ENCODE assay signal across 10 mouse cellular contexts in the genomic region with DNA sequence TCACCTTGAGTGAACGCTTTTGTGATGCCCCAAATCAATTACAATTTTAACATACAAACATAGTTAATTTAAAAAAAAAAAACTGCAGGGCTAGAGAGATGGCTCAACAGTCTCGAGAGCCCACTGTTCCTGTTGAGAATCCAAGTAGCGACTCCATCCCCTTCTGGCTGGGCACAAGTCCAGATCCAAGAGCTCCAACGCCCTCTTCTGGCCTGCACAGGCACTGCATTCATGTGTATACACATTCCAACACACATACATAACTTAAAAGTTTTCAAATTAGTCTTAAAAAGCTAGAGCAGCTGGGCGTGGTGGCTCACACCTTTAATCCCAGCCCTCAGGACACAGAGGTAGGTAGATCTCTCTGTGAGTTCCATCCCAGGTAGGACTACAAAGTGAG. TPM values are rescaled to one million over a fixed set of nuclear protein-coding genes. Genes with fewer than 3 reads are reported as not detected.
A peak's percentile ranks its signal among the peaks of the same experiment; 100 is the strongest.
DNase-seq lines count a peak whose midpoint lies in the region; ATAC-seq and TF ChIP-seq lines count a peak whose summit lies in the region.
"Had no signal": no experiment of that assay in that cellular context is flagged by ENCODE, and none has a peak within 500 bp of the region (broad histone marks: within the 10 kb centered on the region; RNA-seq: fewer than 3 reads in every experiment).

No protein-coding gene starts in this region.

- peak; percentile 53 for TF ChIP-seq CTCF in liver, postnatal 0 days (IDR thresholded peaks at IDR 0.05; ENCODE audit: low read depth)

- H3K27me3 ChIP-seq in liver, postnatal 0 days (ENCODE audit: insufficient read depth, low read length) = no peaks in the 10 kb centered on the region
- H3K27me3 ChIP-seq in liver, embryonic 12.5 days (replicated peaks) = no peaks in the 10 kb centered on the region
- H3K27me3 ChIP-seq in midbrain, embryonic 11.5 days (ENCODE audit: control insufficient read depth, insufficient read depth, low read length) = no peaks in the 10 kb centered on the region
- H3K27me3 ChIP-seq: hindbrain, embryonic 13.5 days; liver, embryonic 15.5 days had no signal

- no peak for ATAC-seq in liver, postnatal 0 days
- no peak for ATAC-seq in liver, embryonic 12.5 days
- ATAC-seq in megakaryocyte progenitor cell, adult 5-6 weeks (replicated peaks; ENCODE audit: poor library complexity) = peak; percentile 42; the same call in 1 of the 2 replicates
- no peak for ATAC-seq in midbrain, embryonic 11.5 days (ENCODE audit: low FRiP score)

- peak; percentile 48 for DNase-seq in embryo, embryonic 10 days (ENCODE audit: low spot score)
- no peak for DNase-seq in embryo, embryonic 9.5 days (ENCODE audit: extremely low spot score)
- peak; percentile 27 for DNase-seq in liver, postnatal 0 days
- DNase-seq in ES-CJ7 (ENCODE audit: low read depth, low spot score) = peak; percentile 79
- no peak for DNase-seq in midbrain, embryonic 11.5 days (ENCODE audit: low spot score, missing footprints)
- DNase-seq in cerebellum, postnatal 36 days = no peak

- no peaks in the 10 kb centered on the region for H3K4me1 ChIP-seq in liver, postnatal 0 days (ENCODE audit: insufficient read depth)
- H3K4me1 ChIP-seq in liver, embryonic 12.5 days = no peaks in the 10 kb centered on the region
- H3K4me1 ChIP-seq in midbrain, embryonic 11.5 days (ENCODE audit: control insufficient read depth, insufficient read depth, low read length) = no peaks in the 10 kb centered on the region
- H3K4me1 ChIP-seq: hindbrain, embryonic 13.5 days; liver, embryonic 15.5 days had no signal

- no peaks in the 10 kb centered on the region for H3K36me3 ChIP-seq in liver, postnatal 0 days (replicated peaks; ENCODE audit: insufficient read depth, low read length)
- no peaks in the 10 kb centered on the region for H3K36me3 ChIP-seq in liver, embryonic 12.5 days
- no peaks in the 10 kb centered on the region for H3K36me3 ChIP-seq in midbrain, embryonic 11.5 days (ENCODE audit: control insufficient read depth, insufficient read depth, low read length)
- H3K36me3 ChIP-seq: hindbrain, embryonic 13.5 days; liver, embryonic 15.5 days had no signal

- H3K9me3 ChIP-seq in liver, postnatal 0 days (ENCODE audit: low read length) = no peaks in the 10 kb centered on the region; the same call in 1 of the 2 replicates
- H3K9me3 ChIP-seq in liver, embryonic 12.5 days (replicated peaks) = no peaks in the 10 kb centered on the region
- H3K9me3 ChIP-seq in midbrain, embryonic 11.5 days (ENCODE audit: control insufficient read depth, low read length) = no peaks in the 10 kb centered on the region
- H3K9me3 ChIP-seq: hindbrain, embryonic 13.5 days; liver, embryonic 15.5 days had no signal

- H3K4me3 ChIP-seq in liver, postnatal 0 days (ENCODE audit: low read depth, low read length) = no peak overlapping the region
- H3K4me3 ChIP-seq in liver, embryonic 12.5 days = no peak overlapping the region
- no peak overlapping the region for H3K4me3 ChIP-seq in midbrain, embryonic 11.5 days (ENCODE audit: low read depth, low read length)
- H3K4me3 ChIP-seq: hindbrain, embryonic 13.5 days; liver, embryonic 15.5 days had no signal

- 58% methylated on average over 5 of the region's 5 CpGs for WGBS in liver, postnatal 0 days (ENCODE audit: insufficient replicate concordance)
- WGBS in liver, embryonic 12.5 days (ENCODE audit: insufficient replicate concordance) = 48% methylated on average over 5 of the region's 5 CpGs
- WGBS in midbrain, embryonic 11.5 days = 65% methylated on average over 5 of the region's 5 CpGs

- no peak overlapping the region for H3K4me2 ChIP-seq in liver, postnatal 0 days (ENCODE audit: low read depth, low read length)
- H3K4me2 ChIP-seq in liver, embryonic 12.5 days = no peak overlapping the region
- no peak overlapping the region for H3K4me2 ChIP-seq in midbrain, embryonic 11.5 days
- H3K4me2 ChIP-seq: hindbrain, embryonic 13.5 days; liver, embryonic 15.5 days had no signal

- no peak overlapping the region for H3K9ac ChIP-seq in liver, postnatal 0 days (replicated peaks)
- no peak overlapping the region for H3K9ac ChIP-seq in liver, embryonic 12.5 days
- no peak overlapping the region for H3K9ac ChIP-seq in midbrain, embryonic 11.5 days (ENCODE audit: low read length)
- H3K9ac ChIP-seq: hindbrain, embryonic 13.5 days; liver, embryonic 15.5 days had no signal

- H3K27ac ChIP-seq in liver, postnatal 0 days (ENCODE audit: low read depth) = no peak overlapping the region
- H3K27ac ChIP-seq in liver, embryonic 12.5 days = no peak overlapping the region
- no peak overlapping the region for H3K27ac ChIP-seq in midbrain, embryonic 11.5 days (ENCODE audit: low read depth, low read length)
- H3K27ac ChIP-seq: hindbrain, embryonic 13.5 days; liver, embryonic 15.5 days had no signal

- no peak for TF ChIP-seq EP300 in liver, postnatal 0 days (IDR thresholded peaks at IDR 0.05; ENCODE audit: low read depth)

RNA-seq across cellular contexts. Expression of gene Psmg1, which starts 34.1 kb away (rescaled TPM):
- 44.1 and 44.9 TPM in 2 replicates for polyA plus RNA-seq in liver, postnatal 0 days (2015; fragmentation: Nextera tagmentation; extraction: Ambion mirVana)
- polyA plus RNA-seq in liver, embryonic 12.5 days (2016; fragmentation: Nextera tagmentation; extraction: Ambion mirVana) = 81.5 and 81.8 TPM in 2 replicates
- total RNA-seq in megakaryocyte progenitor cell, adult 5-6 weeks (2015) = 66.7 and 70.7 TPM in 2 replicates
- 83.0 and 104 TPM in 2 replicates for total RNA-seq in megakaryocyte progenitor cell, adult 5-6 weeks (2017)
- 94.6 and 107 TPM in 2 replicates for polyA plus RNA-seq in midbrain, embryonic 11.5 days (2014; fragmentation: Nextera tagmentation; extraction: Ambion mirVana)

Comparison
In these comparisons a context has a peak if more than half of its experiments do, and no peak if none do; other contexts are left out.
1. DNase-seq: peak in embryo, embryonic 10 days (single experiment), liver, postnatal 0 days (single experiment) and ES-CJ7 (single experiment); none in embryo, embryonic 9.5 days (single experiment), midbrain, embryonic 11.5 days (single experiment) and cerebellum, postnatal 36 days (0 of 2).